In the genomic region with DNA sequence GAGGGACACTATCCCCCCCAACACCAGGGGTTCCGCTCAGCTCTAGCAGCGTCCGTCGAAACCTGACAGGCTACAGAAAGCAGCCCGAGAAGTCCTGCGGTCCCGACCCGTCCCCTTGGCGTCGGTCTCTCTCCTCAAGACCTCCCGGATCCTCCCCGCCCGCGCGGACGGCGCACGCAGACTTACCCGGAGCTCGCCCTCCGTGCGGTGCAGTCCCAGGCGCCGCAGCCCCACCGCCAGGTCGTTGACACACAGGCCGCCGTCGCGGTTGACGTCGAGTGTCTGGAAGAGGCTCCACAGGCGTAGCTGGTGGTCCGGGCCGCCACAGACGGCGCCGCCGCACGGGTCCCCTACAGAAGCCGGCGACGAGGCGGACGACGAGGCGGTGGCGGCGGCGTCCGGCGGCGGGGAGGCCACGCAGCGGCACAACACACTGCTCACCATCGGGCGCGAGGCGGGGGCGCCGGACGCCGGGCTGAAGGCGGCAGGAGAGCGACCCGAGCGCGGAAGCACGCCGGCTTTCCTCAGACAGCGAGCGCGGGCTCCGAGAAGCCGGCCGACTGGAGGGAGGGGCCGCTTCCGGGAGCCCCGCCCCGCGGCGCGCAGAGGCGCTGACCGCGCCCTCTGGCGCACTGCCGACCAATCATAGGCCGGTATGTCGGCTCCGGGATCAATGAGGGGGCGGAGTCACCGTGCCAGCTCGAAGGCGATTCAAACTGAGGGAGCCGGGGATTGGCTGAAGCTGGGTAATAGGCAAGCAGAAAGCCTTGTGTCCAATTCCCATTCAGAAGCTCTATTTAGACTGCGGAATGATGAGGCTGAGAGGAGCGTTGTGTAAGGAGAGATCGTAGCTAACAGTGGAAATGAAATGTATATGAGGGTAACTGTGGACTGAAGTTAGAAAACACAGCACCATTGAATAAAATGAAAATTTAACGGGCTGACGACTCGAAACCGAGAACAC, we compare ENCODE assay signal across 8 mouse cellular contexts. TPM values are rescaled to one million over a fixed set of nuclear protein-coding genes. Genes with fewer than 3 reads are reported as not detected.
DNase-seq lines count a peak whose midpoint lies in the region; ATAC-seq lines count a peak whose summit lies in the region.

A gene (minus strand): TSS at position 565 of the 964 bp plus-strand sequence.

- H3K27me3 ChIP-seq in forebrain, embryonic 11.5 days (ENCODE audit: control insufficient read depth, insufficient read depth, low read length), result no peaks in the 10 kb centered on the region
- H3K27me3 ChIP-seq in heart, embryonic 16.5 days (ENCODE audit: control insufficient read depth, insufficient read depth, low read length), result no peaks in the 10 kb centered on the region
- no peaks in the 10 kb centered on the region for H3K27me3 ChIP-seq in liver, embryonic 15.5 days
- H3K27me3 ChIP-seq in neural tube, embryonic 12.5 days (replicated peaks), result no peaks in the 10 kb centered on the region

- H3K9ac ChIP-seq in forebrain, embryonic 11.5 days (ENCODE audit: low read length), result peak within 1 kb of the TSS; percentile 82
- H3K9ac ChIP-seq in heart, embryonic 16.5 days (ENCODE audit: low read length), result peak within 1 kb of the TSS; percentile 70
- H3K9ac ChIP-seq in liver, embryonic 15.5 days, result peak within 1 kb of the TSS; percentile 93
- H3K9ac ChIP-seq in neural tube, embryonic 12.5 days, result peak within 1 kb of the TSS; percentile 79

- DNase-seq in CD8-positive naive resting alpha-beta T cell, adult 2 months (ENCODE audit: low read depth in 2 of 2, low spot score in 2 of 2), result peak; percentile 91 to 94
- DNase-seq in c-Kit-positive CD71-negative TER-119-negative erythroid progenitor cells, embryonic 14.5 days (ENCODE audit: low read depth), result peak; percentile 90
- DNase-seq in forebrain, embryonic 11.5 days (ENCODE audit: low spot score), result peak; percentile 98
- peak; percentile 98 to 100 for DNase-seq in kidney, postnatal 36 days
- peak; percentile 97 for DNase-seq in telencephalon, adult 2 months (ENCODE audit: low read depth, low spot score)

- ATAC-seq in forebrain, embryonic 11.5 days (replicated peaks; ENCODE audit: low FRiP score), result peak; percentile 94
- ATAC-seq in heart, embryonic 16.5 days (replicated peaks; ENCODE audit: extremely low read depth, insufficient read depth, low FRiP score), result peak; percentile 84
- ATAC-seq in liver, embryonic 15.5 days (ENCODE audit: insufficient read depth), result peak; percentile 88
- peak; percentile 96 for ATAC-seq in neural tube, embryonic 12.5 days (ENCODE audit: low FRiP score, low read depth)

- H3K36me3 ChIP-seq in forebrain, embryonic 11.5 days (ENCODE audit: control insufficient read depth, insufficient read depth, low read length), result no peaks in the 10 kb centered on the region
- peaks cover 7% of the 10 kb centered on the region; the same call in 1 of the 2 replicates for H3K36me3 ChIP-seq in heart, embryonic 16.5 days (ENCODE audit: control insufficient read depth, insufficient read depth)
- H3K36me3 ChIP-seq in liver, embryonic 15.5 days (replicated peaks), result peaks cover 12% of the 10 kb centered on the region; the same call in 1 of the 2 replicates
- peaks cover 8% of the 10 kb centered on the region for H3K36me3 ChIP-seq in neural tube, embryonic 12.5 days

- H3K4me3 ChIP-seq in forebrain, embryonic 11.5 days (ENCODE audit: low read depth, low read length), result peak within 1 kb of the TSS; percentile 77
- H3K4me3 ChIP-seq in heart, embryonic 16.5 days (ENCODE audit: low read length), result peak within 1 kb of the TSS; percentile 58
- H3K4me3 ChIP-seq in liver, embryonic 15.5 days (replicated peaks), result peak within 1 kb of the TSS; percentile 94
- peak within 1 kb of the TSS; percentile 75 for H3K4me3 ChIP-seq in neural tube, embryonic 12.5 days

- H3K9me3 ChIP-seq in forebrain, embryonic 11.5 days (ENCODE audit: control insufficient read depth, low read length), result no peaks in the 10 kb centered on the region
- H3K9me3 ChIP-seq in heart, embryonic 16.5 days (replicated peaks; ENCODE audit: control insufficient read depth, low read length), result no peaks in the 10 kb centered on the region
- H3K9me3 ChIP-seq in liver, embryonic 15.5 days (replicated peaks), result no peaks in the 10 kb centered on the region
- H3K9me3 ChIP-seq in neural tube, embryonic 12.5 days, result no peaks in the 10 kb centered on the region

- WGBS in forebrain, embryonic 11.5 days, result under 1% methylated on average over 98 of the region's 103 CpGs
- under 1% methylated on average over 103 of the region's 103 CpGs for WGBS in heart, embryonic 16.5 days
- under 1% methylated on average over 103 of the region's 103 CpGs for WGBS in liver, embryonic 15.5 days (ENCODE audit: insufficient replicate concordance)
- 1% methylated on average over 103 of the region's 103 CpGs for WGBS in neural tube, embryonic 12.5 days

- H3K27ac ChIP-seq in forebrain, embryonic 11.5 days (ENCODE audit: low read depth, low read length), result peak within 1 kb of the TSS; percentile 96
- H3K27ac ChIP-seq in heart, embryonic 16.5 days (ENCODE audit: low read length), result peak within 1 kb of the TSS; percentile 96
- H3K27ac ChIP-seq in liver, embryonic 15.5 days (replicated peaks), result peak within 1 kb of the TSS; percentile 98
- peak within 1 kb of the TSS; percentile 79 for H3K27ac ChIP-seq in neural tube, embryonic 12.5 days

- peaks cover 5% of the 10 kb centered on the region; the same call in 1 of the 2 replicates for H3K4me1 ChIP-seq in forebrain, embryonic 11.5 days (replicated peaks; ENCODE audit: control insufficient read depth, insufficient read depth, low read length)
- H3K4me1 ChIP-seq in heart, embryonic 16.5 days (ENCODE audit: control insufficient read depth, insufficient read depth, low read length), result peaks cover 44% of the 10 kb centered on the region
- peaks cover 67% of the 10 kb centered on the region for H3K4me1 ChIP-seq in liver, embryonic 15.5 days (replicated peaks)
- peaks cover 36% of the 10 kb centered on the region for H3K4me1 ChIP-seq in neural tube, embryonic 12.5 days

- H3K4me2 ChIP-seq in forebrain, embryonic 11.5 days (ENCODE audit: low read depth, low read length, severe bottlenecking), result peak within 1 kb of the TSS; percentile 86
- peak within 1 kb of the TSS; percentile 76 for H3K4me2 ChIP-seq in heart, embryonic 16.5 days (ENCODE audit: low read depth, low read length)
- peak within 1 kb of the TSS; percentile 97 for H3K4me2 ChIP-seq in liver, embryonic 15.5 days
- peak within 1 kb of the TSS; percentile 86 for H3K4me2 ChIP-seq in neural tube, embryonic 12.5 days (replicated peaks)

RNA-seq across cellular contexts. Expression of the gene that starts here (rescaled TPM):
- polyA plus RNA-seq in forebrain, embryonic 11.5 days (2014; fragmentation: Nextera tagmentation; extraction: Ambion mirVana), result 25.9 and 26.6 TPM in 2 replicates
- 12.2 and 12.8 TPM in 2 replicates for polyA plus RNA-seq in heart, embryonic 16.5 days (2015; fragmentation: Nextera tagmentation; extraction: Ambion mirVana)
- 9.6 and 10.4 TPM in 2 replicates for polyA plus RNA-seq in liver, embryonic 15.5 days (2015; fragmentation: Nextera tagmentation; extraction: Ambion mirVana)
- polyA plus RNA-seq in neural tube, embryonic 12.5 days (2016; fragmentation: Nextera tagmentation; extraction: Ambion mirVana), result 41.6 and 44.0 TPM in 2 replicates

Comparison
In these comparisons a context has a peak if more than half of its experiments do, and no peak if none do; other contexts are left out.
1. Peak in every context shown above with its lines: DNase-seq, ATAC-seq, H3K4me3 ChIP-seq and H3K27ac ChIP-seq.